Comparison of ENCODE assay signal across 8 mouse cellular contexts in genomic region chr4:34992866-34993638, GRCm38 (mm10).
DNase-seq lines count a peak whose midpoint lies in the region; ATAC-seq lines count a peak whose summit lies in the region.

No protein-coding gene starts in this region.

- no peak overlapping the region for H3K4me3 ChIP-seq in hindbrain, embryonic 14.5 days (replicated peaks; ENCODE audit: low read length)
- H3K4me3 ChIP-seq in midbrain, embryonic 13.5 days (replicated peaks), result no peak overlapping the region

- peak overlapping the region; percentile 41 for H3K9ac ChIP-seq in hindbrain, embryonic 14.5 days
- peak overlapping the region; percentile 16 for H3K9ac ChIP-seq in midbrain, embryonic 13.5 days (replicated peaks)

- H3K4me1 ChIP-seq in hindbrain, embryonic 14.5 days (replicated peaks; ENCODE audit: control insufficient read depth, insufficient read depth, low read length), result peaks cover 30% of the 10 kb centered on the region
- H3K4me1 ChIP-seq in midbrain, embryonic 13.5 days (replicated peaks), result peaks cover 35% of the 10 kb centered on the region

- DNase-seq in frontal cortex, postnatal 25 days (ENCODE audit: low spot score in 2 of 2), result no peak
- peak; percentile 58 for DNase-seq in embryo, embryonic 9.5 days (ENCODE audit: extremely low spot score)
- DNase-seq in hindbrain, embryonic 14.5 days (ENCODE audit: low spot score), result peak; percentile 52
- no peak for DNase-seq in left cerebral cortex, adult 8-10 months (ENCODE audit: low spot score in 2 of 2)
- no peak for DNase-seq in thymus, postnatal 10 days (ENCODE audit: low spot score in 2 of 2)
- DNase-seq in left cerebral cortex, adult 9 months (ENCODE audit: low spot score in 2 of 2), result no peak

- WGBS in hindbrain, embryonic 14.5 days, result 30% methylated on average over 22 of the region's 22 CpGs
- WGBS in midbrain, embryonic 13.5 days, result 21% methylated on average over 22 of the region's 22 CpGs

- peak overlapping the region; percentile 79 for H3K27ac ChIP-seq in hindbrain, embryonic 14.5 days
- H3K27ac ChIP-seq in midbrain, embryonic 13.5 days, result peak overlapping the region; percentile 86

- H3K4me2 ChIP-seq in hindbrain, embryonic 14.5 days (replicated peaks), result peak overlapping the region; percentile 32
- H3K4me2 ChIP-seq in midbrain, embryonic 13.5 days (replicated peaks), result peak overlapping the region; percentile 39

- no peaks in the 10 kb centered on the region for H3K9me3 ChIP-seq in hindbrain, embryonic 14.5 days (ENCODE audit: control insufficient read depth, low read length)
- H3K9me3 ChIP-seq in midbrain, embryonic 13.5 days, result no peaks in the 10 kb centered on the region

- ATAC-seq in frontal cortex, adult (ENCODE audit: low TSS enrichment), result peak; percentile 36; the same call in 1 of the 2 replicates
- ATAC-seq in hindbrain, embryonic 14.5 days (ENCODE audit: low FRiP score), result peak; percentile 61
- peak; percentile 71 for ATAC-seq in midbrain, embryonic 13.5 days

- H3K27me3 ChIP-seq in hindbrain, embryonic 14.5 days (ENCODE audit: control insufficient read depth, insufficient read depth, low read length), result no peaks in the 10 kb centered on the region
- H3K27me3 ChIP-seq in midbrain, embryonic 13.5 days, result no peaks in the 10 kb centered on the region

- no peaks in the 10 kb centered on the region for H3K36me3 ChIP-seq in hindbrain, embryonic 14.5 days (replicated peaks; ENCODE audit: control insufficient read depth, insufficient read depth)
- H3K36me3 ChIP-seq in midbrain, embryonic 13.5 days, result no peaks in the 10 kb centered on the region

Comparison
In these comparisons a context has a peak if more than half of its experiments do, and no peak if none do; other contexts are left out.
1. DNase-seq: peak in embryo, embryonic 9.5 days (single experiment) and hindbrain, embryonic 14.5 days (single experiment); none in frontal cortex, postnatal 25 days (0 of 2), left cerebral cortex, adult 8-10 months (0 of 2), thymus, postnatal 10 days (0 of 2) and left cerebral cortex, adult 9 months (0 of 2).
2. Peak in every context shown above with its lines, with median percentiles within 50 percentile points of each other: ATAC-seq.